Mouse (Mus musculus): Measurements from ENCODE around the gene Svs3b. TPM values are rescaled to one million over a fixed set of nuclear protein-coding genes. Genes with fewer than 3 reads are reported as not detected.
"Not testable (repeated sequence)": the region's sequence is repeated elsewhere in the genome, so short reads cannot be mapped to it uniquely, and the experiment has no call there.

Gene Svs3b
- total and polyA plus RNA-seq, 2 experiments from 2014 or later, result not detected

GRCm38 (mm10) chr2:164219295-164219694, 37.1 kb downstream of the Svs3b start:
- Histone ChIP-seq H3K4me2 (ENCODE audit: low read depth) (no peak overlapping the region), H3K4me1 (ENCODE audit: insufficient read depth) (no peaks in the 10 kb centered on the region), H3K36me3 (ENCODE audit: insufficient read depth) (no peaks in the 10 kb centered on the region), H3K9ac (no peak overlapping the region), H3K4me3 (ENCODE audit: low read depth, low read length) (no peak overlapping the region), H3K27me3 (ENCODE audit: insufficient read depth, low read length) (no peaks in the 10 kb centered on the region), H3K27ac (ENCODE audit: low read depth, low read length) (no peak overlapping the region), H3K9me3 (ENCODE audit: low read length) (no peaks in the 10 kb centered on the region)
- TF ChIP-seq CTCF (IDR thresholded peaks at IDR 0.05; ENCODE audit: low read depth), result no peak
- no peak for ATAC-seq
- no peak for DNase-seq
- WGBS, result 85% methylated on average over 9 of the region's 9 CpGs

DNA sequence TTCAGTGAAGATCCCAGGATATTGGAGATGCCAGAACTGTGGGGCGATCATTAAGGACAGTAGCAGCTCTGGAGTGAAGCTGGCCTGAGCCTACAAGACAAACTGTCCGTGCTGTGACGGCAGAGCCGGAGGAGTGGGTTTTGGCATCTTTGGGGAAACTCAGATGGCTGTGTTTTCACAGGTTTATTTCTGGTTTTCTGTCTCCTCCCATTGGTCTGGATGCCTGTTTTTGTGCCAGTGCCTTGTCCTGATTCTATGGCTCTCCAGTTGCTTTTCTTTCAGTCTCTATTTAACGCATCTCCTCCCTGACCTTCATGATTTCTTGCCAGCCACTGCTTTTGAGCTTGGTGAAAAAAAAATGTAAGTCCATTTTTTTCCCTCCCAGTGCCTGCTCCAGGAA, 43.7 kb downstream of the Svs3b start:
- Histone ChIP-seq H3K27me3 (ENCODE audit: insufficient read depth, low read length) (no peaks in the 10 kb centered on the region), H3K9ac (no peak overlapping the region), H3K9me3 (ENCODE audit: low read length) (no peaks in the 10 kb centered on the region), H3K4me2 (ENCODE audit: low read depth) (no peak overlapping the region), H3K4me1 (ENCODE audit: insufficient read depth) (no peaks in the 10 kb centered on the region), H3K27ac (ENCODE audit: low read depth, low read length) (no peak overlapping the region), H3K36me3 (ENCODE audit: insufficient read depth) (no peaks in the 10 kb centered on the region), H3K4me3 (ENCODE audit: low read depth, low read length) (no peak overlapping the region)
- ATAC-seq (no peak), DNase-seq (no peak)
- 72% methylated on average over 5 of the region's 5 CpGs for WGBS
- TF ChIP-seq CTCF (IDR thresholded peaks at IDR 0.05; ENCODE audit: low read depth), result no peak

GRCm38 (mm10) chr2:164210892-164211291, 45.5 kb downstream of the Svs3b start:
- ATAC-seq (no peak), DNase-seq (no peak)
- no peaks in the 10 kb centered on the region for H3K4me1 ChIP-seq (ENCODE audit: insufficient read depth)
- no peak overlapping the region for H3K4me2 ChIP-seq (ENCODE audit: low read depth)
- 90% methylated on average over 4 of the region's 4 CpGs for WGBS
- H3K9me3 ChIP-seq (ENCODE audit: low read length), result no peaks in the 10 kb centered on the region
- no peak overlapping the region for H3K9ac ChIP-seq
- no peak overlapping the region for H3K27ac ChIP-seq (ENCODE audit: low read depth, low read length)
- no peaks in the 10 kb centered on the region for H3K36me3 ChIP-seq (ENCODE audit: insufficient read depth)
- no peak overlapping the region for H3K4me3 ChIP-seq (ENCODE audit: low read depth, low read length)
- no peak for TF ChIP-seq CTCF (IDR thresholded peaks at IDR 0.05; ENCODE audit: low read depth)
- no peaks in the 10 kb centered on the region for H3K27me3 ChIP-seq (ENCODE audit: insufficient read depth, low read length)

- Histone ChIP-seq H3K4me2 (ENCODE audit: low read depth) (no peak overlapping the region), H3K9me3 (ENCODE audit: low read length) (no peaks in the 10 kb centered on the region), H3K4me3 (ENCODE audit: low read depth, low read length) (no peak overlapping the region), H3K4me1 (ENCODE audit: insufficient read depth) (no peaks in the 10 kb centered on the region), H3K27ac (ENCODE audit: low read depth, low read length) (no peak overlapping the region), H3K27me3 (ENCODE audit: insufficient read depth, low read length) (no peaks in the 10 kb centered on the region), H3K9ac (no peak overlapping the region), H3K36me3 (ENCODE audit: insufficient read depth) (no peaks in the 10 kb centered on the region)
- WGBS, result 78% methylated on average over 4 of the region's 4 CpGs
- no peak for ATAC-seq
- no peak for DNase-seq
- TF ChIP-seq CTCF (IDR thresholded peaks at IDR 0.05; ENCODE audit: low read depth), result no peak
Observed at GRCm38 (mm10) chr2:164206676-164207075, 49.8 kb downstream of the Svs3b start.

- WGBS, result 92% methylated on average over 10 of the region's 10 CpGs
- ATAC-seq, result not testable (repeated sequence)
Observed at GRCm38 (mm10) chr2:164206011-164206410, 50.4 kb downstream of the Svs3b start.

More at GRCm38 (mm10) chr2:164206011-164206410, 50.4 kb downstream of the Svs3b start:
- H3K36me3 ChIP-seq (ENCODE audit: insufficient read depth); H3K9me3 ChIP-seq (ENCODE audit: low read length); H3K27ac ChIP-seq (ENCODE audit: low read depth, low read length); H3K4me3 ChIP-seq (ENCODE audit: low read depth, low read length); H3K9ac ChIP-seq; H3K27me3 ChIP-seq (ENCODE audit: insufficient read depth, low read length); H3K4me2 ChIP-seq (ENCODE audit: low read depth); H3K4me1 ChIP-seq (ENCODE audit: insufficient read depth); DNase-seq: not testable (repeated sequence)

Other genes starting within 250 kb of the Svs3b start
- gene Pabpc1l, start 231.2 kb downstream of the Svs3b start, total RNA-seq (2014; rRNA removed), result 0.71 and 1.1 TPM in 2 replicates
- gene Pabpc1l, start 231.2 kb downstream of the Svs3b start, polyA plus RNA-seq (2015; fragmentation: Nextera tagmentation; extraction: Ambion mirVana), result 1.8 and 2.6 TPM in 2 replicates
- gene Stk4, start 186.3 kb downstream of the Svs3b start, total RNA-seq (2014; rRNA removed), result 33.5 and 36.1 TPM in 2 replicates
- 17.4 and 19.3 TPM in 2 replicates for gene Stk4, start 186.3 kb downstream of the Svs3b start, polyA plus RNA-seq (2015; fragmentation: Nextera tagmentation; extraction: Ambion mirVana)
- gene Tomm34, start 185.5 kb downstream of the Svs3b start, total RNA-seq (2014; rRNA removed), result 37.2 and 42.2 TPM in 2 replicates
- 49.4 and 54.2 TPM in 2 replicates for gene Tomm34, start 185.5 kb downstream of the Svs3b start, polyA plus RNA-seq (2015; fragmentation: Nextera tagmentation; extraction: Ambion mirVana)
- gene Kcns1, start 85.5 kb downstream of the Svs3b start, total RNA-seq (2014; rRNA removed), result 12.8 and 15.4 TPM in 2 replicates
- 2.4 and 3.5 TPM in 2 replicates for gene Kcns1, start 85.5 kb downstream of the Svs3b start, polyA plus RNA-seq (2015; fragmentation: Nextera tagmentation; extraction: Ambion mirVana)
- not detected in 2 replicates for gene Wfdc5, start 73.9 kb downstream of the Svs3b start, total RNA-seq (2014; rRNA removed)
- gene Wfdc5, start 73.9 kb downstream of the Svs3b start, polyA plus RNA-seq (2015; fragmentation: Nextera tagmentation; extraction: Ambion mirVana), result not detected in 2 replicates
- not detected in 2 replicates for gene Wfdc12, start 66.0 kb downstream of the Svs3b start, total RNA-seq (2014; rRNA removed)
- gene Wfdc12, start 66.0 kb downstream of the Svs3b start, polyA plus RNA-seq (2015; fragmentation: Nextera tagmentation; extraction: Ambion mirVana), result not detected in 2 replicates
- gene Wfdc15a, start 56.5 kb downstream of the Svs3b start, total RNA-seq (2014; rRNA removed), result not detected in 2 replicates
- not detected in 2 replicates for gene Wfdc15a, start 56.5 kb downstream of the Svs3b start, polyA plus RNA-seq (2015; fragmentation: Nextera tagmentation; extraction: Ambion mirVana)
- gene Wfdc15b, start 35.0 kb downstream of the Svs3b start, total RNA-seq (2014; rRNA removed), result not detected in 2 replicates
- not detected in 2 replicates for gene Wfdc15b, start 35.0 kb downstream of the Svs3b start, polyA plus RNA-seq (2015; fragmentation: Nextera tagmentation; extraction: Ambion mirVana)
- gene Svs2, start 18.2 kb downstream of the Svs3b start, total RNA-seq (2014; rRNA removed), result not detected in 2 replicates
- not detected in 2 replicates for gene Svs2, start 18.2 kb downstream of the Svs3b start, polyA plus RNA-seq (2015; fragmentation: Nextera tagmentation; extraction: Ambion mirVana)
- not detected in 2 replicates for gene Svs4, start 21.8 kb upstream of the Svs3b start, total RNA-seq (2014; rRNA removed)
- not detected in 2 replicates for gene Svs4, start 21.8 kb upstream of the Svs3b start, polyA plus RNA-seq (2015; fragmentation: Nextera tagmentation; extraction: Ambion mirVana)
- not detected in 2 replicates for gene Svs3a, start 32.6 kb upstream of the Svs3b start, total RNA-seq (2014; rRNA removed)
- not detected in 2 replicates for gene Svs3a, start 32.6 kb upstream of the Svs3b start, polyA plus RNA-seq (2015; fragmentation: Nextera tagmentation; extraction: Ambion mirVana)
- not detected in 2 replicates for gene Svs6, start 60.1 kb upstream of the Svs3b start, total RNA-seq (2014; rRNA removed)
- gene Svs6, start 60.1 kb upstream of the Svs3b start, polyA plus RNA-seq (2015; fragmentation: Nextera tagmentation; extraction: Ambion mirVana), result not detected in 2 replicates
- not detected in 2 replicates for gene Svs5, start 76.1 kb upstream of the Svs3b start, total RNA-seq (2014; rRNA removed)
- not detected in 2 replicates for gene Svs5, start 76.1 kb upstream of the Svs3b start, polyA plus RNA-seq (2015; fragmentation: Nextera tagmentation; extraction: Ambion mirVana)
- not detected in 2 replicates for gene Slpi, start 132.5 kb upstream of the Svs3b start, total RNA-seq (2014; rRNA removed)
- gene Slpi, start 132.5 kb upstream of the Svs3b start, polyA plus RNA-seq (2015; fragmentation: Nextera tagmentation; extraction: Ambion mirVana), result 0.71 and 0.77 TPM in 2 replicates
- 0.46 TPM in 1 of 2 replicates, not detected in the other for gene Rbpjl, start 146.5 kb upstream of the Svs3b start, total RNA-seq (2014; rRNA removed)
- 0.17 and 0.33 TPM in 2 replicates for gene Rbpjl, start 146.5 kb upstream of the Svs3b start, polyA plus RNA-seq (2015; fragmentation: Nextera tagmentation; extraction: Ambion mirVana)
- 6.2 and 6.3 TPM in 2 replicates for gene Matn4, start 148.5 kb upstream of the Svs3b start, total RNA-seq (2014; rRNA removed)
- 3.3 and 7.1 TPM in 2 replicates for gene Matn4, start 148.5 kb upstream of the Svs3b start, polyA plus RNA-seq (2015; fragmentation: Nextera tagmentation; extraction: Ambion mirVana)
- 11.8 and 14.0 TPM in 2 replicates for gene Sdc4, start 187.2 kb upstream of the Svs3b start, total RNA-seq (2014; rRNA removed)
- gene Sdc4, start 187.2 kb upstream of the Svs3b start, polyA plus RNA-seq (2015; fragmentation: Nextera tagmentation; extraction: Ambion mirVana), result 8.0 and 16.5 TPM in 2 replicates
- gene Sys1, start 200.3 kb upstream of the Svs3b start, total RNA-seq (2014; rRNA removed), result 88.0 and 167 TPM in 2 replicates
- 105 and 110 TPM in 2 replicates for gene Sys1, start 200.3 kb upstream of the Svs3b start, polyA plus RNA-seq (2015; fragmentation: Nextera tagmentation; extraction: Ambion mirVana)
- 3.6 and 10.5 TPM in 2 replicates for gene Gm20458, start 204.3 kb upstream of the Svs3b start, total RNA-seq (2014; rRNA removed)
- gene Gm20458, start 204.3 kb upstream of the Svs3b start, polyA plus RNA-seq (2015; fragmentation: Nextera tagmentation; extraction: Ambion mirVana), result 10.0 and 10.7 TPM in 2 replicates
- not detected in 2 replicates for gene Trp53tg5, start 217.1 kb upstream of the Svs3b start, total RNA-seq (2014; rRNA removed)
- not detected in 2 replicates for gene Trp53tg5, start 217.1 kb upstream of the Svs3b start, polyA plus RNA-seq (2015; fragmentation: Nextera tagmentation; extraction: Ambion mirVana)
- 21.7 and 23.9 TPM in 2 replicates for gene Dbndd2, start 229.5 kb upstream of the Svs3b start, total RNA-seq (2014; rRNA removed)
- 10.9 and 17.6 TPM in 2 replicates for gene Dbndd2, start 229.5 kb upstream of the Svs3b start, polyA plus RNA-seq (2015; fragmentation: Nextera tagmentation; extraction: Ambion mirVana)
- 47.6 and 77.6 TPM in 2 replicates for gene Pigt, start 240.9 kb upstream of the Svs3b start, total RNA-seq (2014; rRNA removed)
- gene Pigt, start 240.9 kb upstream of the Svs3b start, polyA plus RNA-seq (2015; fragmentation: Nextera tagmentation; extraction: Ambion mirVana), result 91.0 and 93.8 TPM in 2 replicates